Mouse (Mus musculus): ENCODE measurements around the gene Usp44. TPM values are rescaled to one million over a fixed set of nuclear protein-coding genes. Genes with fewer than 3 reads are reported as not detected.

Usp44 gene
- polyA plus RNA-seq, 1 experiment from 2014 or later: 0.84 TPM

DNA sequence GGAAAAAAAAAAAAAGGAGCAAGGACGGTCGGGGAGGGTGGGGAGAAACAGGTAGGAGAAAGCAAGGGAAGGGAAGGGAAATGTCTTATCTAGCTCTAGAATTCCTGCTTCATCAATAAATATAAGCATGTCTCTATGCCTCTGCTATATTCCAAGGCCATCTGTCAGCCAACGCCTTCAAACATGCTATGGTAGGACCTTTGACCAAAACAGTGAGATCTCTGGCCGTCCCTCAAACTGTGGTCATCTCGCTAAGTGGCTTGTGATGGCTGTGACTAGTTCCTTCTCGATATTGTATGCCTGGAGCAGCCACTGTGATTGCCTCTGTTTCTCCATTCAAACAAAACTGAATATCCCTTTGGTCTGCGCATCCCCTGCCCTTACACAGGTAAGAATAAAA is 19.3 kb upstream of the Usp44 start:
- Histone ChIP-seq H3K9ac (replicated peaks; ENCODE audit: low read length) (no peak overlapping the region), H3K9me3 (ENCODE audit: control insufficient read depth, low read length) (no peaks in the 10 kb centered on the region), H3K4me1 (ENCODE audit: control insufficient read depth, insufficient read depth, low read length) (no peaks in the 10 kb centered on the region), H3K27ac (replicated peaks; ENCODE audit: low read depth, low read length) (no peak overlapping the region), H3K36me3 (ENCODE audit: control insufficient read depth, insufficient read depth, low read length) (no peaks in the 10 kb centered on the region), H3K27me3 (ENCODE audit: control insufficient read depth, insufficient read depth, low read length) (no peaks in the 10 kb centered on the region), H3K4me3 (replicated peaks; ENCODE audit: low read depth, low read length) (no peak overlapping the region), H3K4me2 (ENCODE audit: low read length) (no peak overlapping the region)
- no peak for DNase-seq
- 92% methylated on average over 7 of the region's 7 CpGs for WGBS
- no peak for ATAC-seq (ENCODE audit: low FRiP score, low TSS enrichment)

DNA sequence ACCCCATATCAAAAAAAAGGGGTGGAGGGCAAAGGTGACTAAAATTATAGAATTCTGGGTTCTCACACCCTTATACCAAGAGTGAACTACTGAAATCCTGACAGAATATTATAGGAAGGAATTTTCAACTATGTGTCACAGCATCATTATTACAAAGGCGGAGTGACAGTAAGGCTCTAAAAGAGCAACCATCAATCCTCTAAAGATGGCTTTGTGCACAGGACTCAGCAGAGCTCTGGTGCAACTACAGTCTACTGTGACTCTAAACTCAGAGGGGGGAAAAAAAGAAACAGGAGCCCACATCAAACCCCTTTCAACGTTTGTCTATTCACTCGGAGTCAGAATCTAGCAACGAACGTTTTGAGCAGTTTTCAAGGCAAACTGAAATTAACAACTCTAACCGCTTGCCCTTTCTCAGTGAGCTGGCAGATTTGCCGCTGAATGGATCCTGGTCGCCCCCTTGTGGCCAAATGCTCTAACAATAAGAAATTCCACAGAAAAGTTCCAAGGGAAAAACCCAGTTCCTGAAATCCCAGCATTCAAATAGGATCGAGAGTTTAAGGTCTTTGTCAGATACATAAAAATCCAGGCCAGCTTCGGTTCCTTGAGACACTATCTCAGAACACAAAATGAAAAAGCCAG is 18.5 kb upstream of the Usp44 start:
- no peaks in the 10 kb centered on the region for H3K27me3 ChIP-seq (ENCODE audit: control insufficient read depth, insufficient read depth, low read length)
- no peaks in the 10 kb centered on the region for H3K36me3 ChIP-seq (ENCODE audit: control insufficient read depth, insufficient read depth, low read length)
- ATAC-seq (ENCODE audit: low FRiP score, low TSS enrichment) (no peak), DNase-seq (peak; percentile 93)
- no peaks in the 10 kb centered on the region for H3K9me3 ChIP-seq (ENCODE audit: control insufficient read depth, low read length)
- H3K9ac ChIP-seq (replicated peaks; ENCODE audit: low read length): no peak overlapping the region
- H3K4me2 ChIP-seq (ENCODE audit: low read length): peak overlapping the region; percentile 38
- 14% methylated on average over 10 of the region's 10 CpGs for WGBS
- H3K4me3 ChIP-seq (replicated peaks; ENCODE audit: low read depth, low read length): no peak overlapping the region
- H3K4me1 ChIP-seq (ENCODE audit: control insufficient read depth, insufficient read depth, low read length): no peaks in the 10 kb centered on the region
- H3K27ac ChIP-seq (replicated peaks; ENCODE audit: low read depth, low read length): no peak overlapping the region

DNA sequence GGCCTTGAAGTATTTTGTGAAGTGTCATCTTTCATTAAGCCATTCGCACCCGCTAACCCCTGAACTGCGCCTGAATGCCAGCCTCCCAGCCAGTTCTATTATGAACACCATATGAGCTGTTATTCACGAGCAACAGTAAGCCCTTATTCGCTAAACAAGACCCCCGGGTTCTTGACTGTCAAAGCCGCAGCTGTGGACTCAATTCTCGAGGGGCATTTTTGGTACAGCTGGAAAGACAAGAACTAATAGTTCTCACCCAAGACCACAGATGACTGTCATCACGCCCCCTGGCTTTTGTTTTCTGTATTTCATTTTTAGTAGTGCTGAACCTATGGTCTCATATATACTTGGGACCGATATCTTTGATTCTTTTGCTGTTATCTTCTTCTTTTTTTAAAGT is 17.6 kb upstream of the Usp44 start:
- no peak overlapping the region for H3K27ac ChIP-seq (replicated peaks; ENCODE audit: low read depth, low read length)
- no peak overlapping the region for H3K4me2 ChIP-seq (ENCODE audit: low read length)
- DNase-seq (peak; percentile 70), ATAC-seq (ENCODE audit: low FRiP score, low TSS enrichment) (peak; percentile 37; the same call in 1 of the 2 replicates)
- no peak overlapping the region for H3K9ac ChIP-seq (replicated peaks; ENCODE audit: low read length)
- no peaks in the 10 kb centered on the region for H3K36me3 ChIP-seq (ENCODE audit: control insufficient read depth, insufficient read depth, low read length)
- WGBS: 37% methylated on average over 10 of the region's 10 CpGs
- H3K4me1 ChIP-seq (ENCODE audit: control insufficient read depth, insufficient read depth, low read length): no peaks in the 10 kb centered on the region
- H3K9me3 ChIP-seq (ENCODE audit: control insufficient read depth, low read length): no peaks in the 10 kb centered on the region
- no peaks in the 10 kb centered on the region for H3K27me3 ChIP-seq (ENCODE audit: control insufficient read depth, insufficient read depth, low read length)
- no peak overlapping the region for H3K4me3 ChIP-seq (replicated peaks; ENCODE audit: low read depth, low read length)

DNA sequence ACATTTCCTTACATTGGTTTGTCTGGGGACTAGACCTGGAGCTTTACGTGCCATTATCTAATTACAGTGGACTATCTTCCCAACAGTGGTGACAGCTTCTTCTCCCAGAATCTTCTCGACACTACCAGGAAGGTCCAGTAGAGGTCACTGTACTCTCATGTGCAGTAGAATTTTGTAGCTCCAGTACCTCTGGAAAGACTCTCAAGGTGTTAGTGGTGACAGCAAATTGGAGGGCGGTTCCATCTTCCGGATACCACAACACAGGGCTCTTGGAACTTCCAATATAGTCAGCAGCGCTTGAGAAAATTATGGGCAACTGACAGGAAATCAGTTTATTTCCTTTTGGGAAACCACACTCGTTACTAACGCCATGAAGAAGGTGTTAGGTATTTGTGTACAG is 12.7 kb upstream of the Usp44 start:
- Histone ChIP-seq H3K4me2 (ENCODE audit: low read length) (no peak overlapping the region), H3K9me3 (ENCODE audit: control insufficient read depth, low read length) (no peaks in the 10 kb centered on the region), H3K27me3 (ENCODE audit: control insufficient read depth, insufficient read depth, low read length) (no peaks in the 10 kb centered on the region), H3K27ac (replicated peaks; ENCODE audit: low read depth, low read length) (no peak overlapping the region), H3K4me1 (ENCODE audit: control insufficient read depth, insufficient read depth, low read length) (no peaks in the 10 kb centered on the region), H3K4me3 (replicated peaks; ENCODE audit: low read depth, low read length) (no peak overlapping the region), H3K36me3 (ENCODE audit: control insufficient read depth, insufficient read depth, low read length) (no peaks in the 10 kb centered on the region), H3K9ac (replicated peaks; ENCODE audit: low read length) (no peak overlapping the region)
- DNase-seq (peak; percentile 87), ATAC-seq (ENCODE audit: low FRiP score, low TSS enrichment) (no peak)
- 42% methylated on average over 7 of the region's 7 CpGs for WGBS

DNA sequence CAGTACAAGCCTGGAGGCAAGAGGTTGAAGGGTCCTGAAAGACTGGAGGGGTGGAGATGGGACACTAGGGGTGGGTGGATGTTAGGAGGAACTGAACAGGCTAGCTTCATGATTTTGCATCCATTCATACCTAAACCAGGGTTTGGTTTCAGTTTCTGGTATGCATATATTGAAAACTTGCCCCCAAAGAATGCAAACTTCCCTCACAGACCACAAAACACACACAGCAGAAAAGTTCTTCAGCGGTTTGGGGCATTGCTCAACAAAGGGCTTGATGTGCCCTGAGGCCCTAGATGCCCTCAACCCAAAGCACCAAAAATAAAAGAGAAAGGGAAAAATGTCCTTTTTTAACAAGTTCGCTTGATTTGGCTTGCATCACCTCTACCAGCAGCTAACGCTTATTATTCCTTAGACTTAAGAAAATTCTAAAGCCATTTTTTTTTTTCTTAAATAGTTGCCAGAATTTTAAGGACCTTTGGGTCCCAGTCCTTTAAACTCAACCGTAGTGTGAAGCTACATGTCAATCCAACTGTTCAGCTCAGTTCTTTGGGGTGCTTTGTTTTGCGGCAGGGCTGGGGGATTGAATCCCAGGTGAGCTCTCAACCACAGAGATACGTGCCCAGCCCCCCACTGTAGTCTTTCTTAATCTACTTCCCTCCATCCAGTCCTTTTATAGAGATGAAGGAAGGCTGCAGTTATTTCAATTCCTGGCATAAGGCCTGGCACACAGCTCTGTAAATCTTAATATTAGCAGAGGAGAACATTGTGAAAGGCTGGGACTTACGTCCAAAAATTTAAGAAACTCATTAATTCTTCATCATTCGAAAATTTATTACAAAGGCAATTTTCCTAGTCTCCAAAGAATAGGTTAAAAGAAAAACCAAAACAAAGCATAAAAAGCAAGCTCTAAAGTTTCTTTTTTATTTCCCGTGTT is 1.2 kb upstream of the Usp44 start:
- DNase-seq: no peak
- Histone ChIP-seq H3K4me3 (replicated peaks; ENCODE audit: low read depth, low read length) (no peak overlapping the region), H3K27me3 (ENCODE audit: control insufficient read depth, insufficient read depth, low read length) (peaks cover 34% of the 10 kb centered on the region), H3K36me3 (ENCODE audit: control insufficient read depth, insufficient read depth, low read length) (no peaks in the 10 kb centered on the region), H3K9me3 (ENCODE audit: control insufficient read depth, low read length) (no peaks in the 10 kb centered on the region), H3K9ac (replicated peaks; ENCODE audit: low read length) (no peak overlapping the region), H3K4me1 (ENCODE audit: control insufficient read depth, insufficient read depth, low read length) (no peaks in the 10 kb centered on the region), H3K4me2 (ENCODE audit: low read length) (no peak overlapping the region), H3K27ac (replicated peaks; ENCODE audit: low read depth, low read length) (no peak overlapping the region)
- 41% methylated on average over 9 of the region's 9 CpGs for WGBS
- no peak for ATAC-seq (ENCODE audit: low FRiP score, low TSS enrichment)

DNA sequence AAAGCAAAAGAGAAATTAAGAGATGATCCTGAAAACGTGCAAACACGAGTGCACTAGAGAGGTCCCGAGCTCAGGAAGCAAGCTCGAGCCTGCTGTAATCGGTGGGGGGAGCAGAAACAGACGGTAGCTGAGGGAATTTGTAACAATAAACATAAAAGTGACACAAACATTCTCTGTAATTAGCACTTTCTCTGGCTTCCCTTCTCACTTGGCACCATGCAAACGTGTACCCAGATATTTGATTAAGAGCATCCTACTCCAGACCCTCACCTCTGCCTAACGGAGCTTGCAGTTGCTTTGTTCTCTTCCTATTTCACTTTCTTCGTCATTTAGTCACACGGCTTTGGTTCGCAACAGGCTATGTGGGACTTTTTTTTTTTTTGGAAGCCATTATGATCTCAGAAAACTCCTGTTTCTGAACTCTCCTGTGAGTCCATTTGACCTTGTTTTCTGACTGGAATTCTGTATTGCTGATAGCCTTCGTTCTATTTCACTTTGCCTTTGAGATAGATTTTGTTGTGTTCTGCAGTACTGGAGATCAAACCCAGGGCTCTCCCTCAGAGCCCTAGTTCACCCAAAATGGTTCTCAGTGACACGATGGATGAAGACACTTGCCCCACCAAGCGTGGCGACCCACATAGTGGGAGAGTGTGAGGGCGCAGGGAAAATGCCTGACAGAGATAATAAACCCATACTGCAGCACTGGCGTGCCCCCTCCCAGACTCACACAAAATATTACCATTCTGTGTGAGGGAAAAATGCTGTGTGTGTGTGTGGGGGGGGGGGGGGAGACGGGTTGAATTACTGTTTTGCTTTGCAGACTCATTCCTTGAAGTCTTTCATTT is 597 bp downstream of the Usp44 start:
- no peaks in the 10 kb centered on the region for H3K36me3 ChIP-seq (ENCODE audit: control insufficient read depth, insufficient read depth, low read length)
- no peaks in the 10 kb centered on the region for H3K9me3 ChIP-seq (ENCODE audit: control insufficient read depth, low read length)
- no peaks in the 10 kb centered on the region for H3K4me1 ChIP-seq (ENCODE audit: control insufficient read depth, insufficient read depth, low read length)
- H3K4me2 ChIP-seq (ENCODE audit: low read length): no peak overlapping the region
- H3K27me3 ChIP-seq (ENCODE audit: control insufficient read depth, insufficient read depth, low read length): peaks cover 34% of the 10 kb centered on the region
- no peak overlapping the region for H3K9ac ChIP-seq (replicated peaks; ENCODE audit: low read length)
- H3K4me3 ChIP-seq (replicated peaks; ENCODE audit: low read depth, low read length): no peak overlapping the region
- DNase-seq (peak; percentile 17), ATAC-seq (ENCODE audit: low FRiP score, low TSS enrichment) (no peak)
- 9% methylated on average over 18 of the region's 18 CpGs for WGBS
- no peak overlapping the region for H3K27ac ChIP-seq (replicated peaks; ENCODE audit: low read depth, low read length)

DNA sequence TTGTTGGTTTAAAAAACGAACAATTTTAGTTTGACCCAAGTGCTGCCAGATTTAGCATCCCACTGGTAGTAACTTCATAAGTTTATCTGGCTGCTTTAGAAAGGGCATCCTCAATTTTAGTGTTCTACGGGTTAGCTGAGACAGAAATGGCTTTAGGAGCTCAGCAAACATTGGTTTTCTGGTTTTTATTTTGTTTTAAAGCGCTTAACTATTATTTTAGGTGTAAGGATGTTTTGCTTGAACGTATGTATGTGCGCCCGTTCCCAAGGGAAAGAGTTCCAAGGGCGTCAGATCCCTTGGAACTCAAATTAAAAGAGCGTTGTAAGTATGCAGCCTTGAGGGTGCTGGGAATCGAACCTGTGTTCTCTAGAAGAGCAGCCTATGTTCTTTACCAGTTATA is 1.5 kb downstream of the Usp44 start:
- H3K27me3 ChIP-seq (ENCODE audit: control insufficient read depth, insufficient read depth, low read length): peaks cover 34% of the 10 kb centered on the region
- DNase-seq: no peak
- H3K4me3 ChIP-seq (replicated peaks; ENCODE audit: low read depth, low read length): no peak overlapping the region
- H3K9me3 ChIP-seq (ENCODE audit: control insufficient read depth, low read length): no peaks in the 10 kb centered on the region
- WGBS: 34% methylated on average over 9 of the region's 9 CpGs
- no peak for ATAC-seq (ENCODE audit: low FRiP score, low TSS enrichment)
- H3K9ac ChIP-seq (replicated peaks; ENCODE audit: low read length): no peak overlapping the region
- no peak overlapping the region for H3K27ac ChIP-seq (replicated peaks; ENCODE audit: low read depth, low read length)
- H3K4me2 ChIP-seq (ENCODE audit: low read length): peak overlapping the region; percentile 96; the same call in 1 of the 2 replicates
- H3K36me3 ChIP-seq (ENCODE audit: control insufficient read depth, insufficient read depth, low read length): no peaks in the 10 kb centered on the region
- no peaks in the 10 kb centered on the region for H3K4me1 ChIP-seq (ENCODE audit: control insufficient read depth, insufficient read depth, low read length)

DNA sequence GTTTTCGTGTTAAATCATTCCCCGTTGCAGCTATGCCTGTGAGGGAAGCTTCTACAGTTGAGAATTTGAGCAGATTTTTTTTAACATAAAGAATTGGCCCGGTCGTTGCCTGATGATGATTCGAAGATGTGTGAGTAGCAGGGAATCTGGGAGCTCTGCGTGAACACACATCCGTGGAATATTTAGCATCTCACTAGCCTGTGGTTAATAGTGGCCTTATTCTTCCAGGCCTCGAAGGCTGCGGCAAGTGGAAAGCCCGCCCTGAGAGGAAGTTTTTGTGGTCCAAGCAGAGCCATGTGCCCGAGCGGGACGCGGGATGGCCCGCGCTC is 2.0 kb downstream of the Usp44 start:
- peak overlapping the region; percentile 64 for H3K4me3 ChIP-seq (replicated peaks; ENCODE audit: low read depth, low read length)
- ATAC-seq (ENCODE audit: low FRiP score, low TSS enrichment) (no peak), DNase-seq (no peak)
- peak overlapping the region; percentile 96 for H3K4me2 ChIP-seq (ENCODE audit: low read length)
- H3K27me3 ChIP-seq (ENCODE audit: control insufficient read depth, insufficient read depth, low read length): peaks cover 34% of the 10 kb centered on the region
- H3K9ac ChIP-seq (replicated peaks; ENCODE audit: low read length): peak overlapping the region; percentile 44
- H3K27ac ChIP-seq (replicated peaks; ENCODE audit: low read depth, low read length): no peak overlapping the region
- 2% methylated on average over 16 of the region's 16 CpGs for WGBS
- H3K9me3 ChIP-seq (ENCODE audit: control insufficient read depth, low read length): no peaks in the 10 kb centered on the region
- H3K36me3 ChIP-seq (ENCODE audit: control insufficient read depth, insufficient read depth, low read length): no peaks in the 10 kb centered on the region
- no peaks in the 10 kb centered on the region for H3K4me1 ChIP-seq (ENCODE audit: control insufficient read depth, insufficient read depth, low read length)
